Mouse (Mus musculus): Measurements from ENCODE around the gene Adamtsl1.

The Adamtsl1 gene

DNA sequence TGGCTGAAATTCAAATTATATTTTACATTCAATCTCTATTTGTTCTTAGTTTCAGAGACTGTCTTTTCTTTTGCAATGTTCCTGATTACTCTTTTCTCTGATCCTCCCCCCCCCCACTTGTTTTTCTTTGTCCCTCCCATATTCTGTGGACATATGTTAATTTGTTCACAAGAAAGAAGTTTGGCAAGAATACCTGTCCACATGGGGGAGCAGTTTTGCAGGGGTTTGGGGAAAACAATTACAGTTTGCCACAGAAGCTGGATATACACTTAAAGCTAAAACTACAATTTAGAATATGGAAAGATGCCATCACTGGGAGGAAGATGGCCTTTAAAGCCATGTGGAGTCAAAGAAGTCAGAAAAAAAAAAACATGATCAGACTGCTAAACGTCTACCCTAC, 532.9 kb downstream of the Adamtsl1 start:
- no peak for DNase-seq (ENCODE audit: low read depth, low spot score)

DNA sequence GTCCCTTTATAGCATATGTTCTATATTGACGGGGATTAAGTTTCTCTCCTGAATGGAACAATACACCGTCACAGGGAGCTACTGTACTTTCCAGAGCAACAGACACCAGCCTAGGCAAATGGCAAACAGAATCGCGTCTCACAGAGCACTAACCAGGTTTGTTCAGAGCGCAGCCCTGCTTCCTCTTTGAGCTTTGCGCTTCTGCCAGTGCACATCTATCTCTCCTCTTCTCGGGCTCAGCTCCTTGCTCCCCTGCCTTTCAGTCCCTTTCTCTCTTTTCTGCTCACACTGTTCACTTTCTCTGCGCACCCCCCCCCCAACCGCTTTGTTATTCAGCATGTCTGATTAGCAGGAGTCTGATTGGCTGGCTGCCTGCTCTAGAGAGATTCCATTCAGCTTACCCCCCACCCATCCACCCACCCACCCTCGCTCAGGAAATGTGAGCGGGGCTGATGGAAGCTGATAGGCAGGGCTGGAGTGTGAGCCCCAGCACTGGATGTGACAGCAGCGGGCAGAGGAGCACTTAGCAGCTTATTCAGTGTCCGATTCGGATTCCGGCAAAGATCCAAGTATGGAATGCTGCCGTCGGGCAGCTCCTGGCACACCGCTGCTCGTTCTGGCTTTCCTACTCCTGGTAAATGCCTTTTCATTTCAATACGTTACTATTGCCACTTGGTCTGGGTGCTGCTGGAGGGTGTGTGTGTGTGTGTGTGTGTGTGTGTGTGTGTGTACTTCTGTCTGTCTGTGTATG, 539.7 kb downstream of the Adamtsl1 start:
- DNase-seq (ENCODE audit: low read depth, low spot score), result peak; percentile 60

DNA sequence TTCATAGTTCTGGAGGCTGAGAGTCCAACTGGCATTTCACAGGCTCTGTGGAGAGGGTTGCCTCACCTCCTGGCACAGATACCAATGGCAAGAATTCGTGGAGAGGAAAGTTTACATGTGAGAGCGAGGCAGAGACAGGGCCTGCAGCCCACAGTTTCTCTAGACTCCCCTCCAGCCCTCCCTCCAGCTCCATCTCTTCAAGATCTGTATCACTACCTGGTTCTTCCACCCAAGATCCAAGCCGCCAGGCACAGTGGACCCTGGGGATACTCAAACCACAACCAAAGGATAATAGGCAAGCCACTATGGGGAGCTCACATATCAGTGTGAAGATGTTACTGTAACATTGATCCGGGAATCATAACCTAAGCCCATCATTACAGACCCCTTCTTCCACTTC, 546.6 kb downstream of the Adamtsl1 start:
- no peak for DNase-seq (ENCODE audit: low read depth, low spot score)

DNA sequence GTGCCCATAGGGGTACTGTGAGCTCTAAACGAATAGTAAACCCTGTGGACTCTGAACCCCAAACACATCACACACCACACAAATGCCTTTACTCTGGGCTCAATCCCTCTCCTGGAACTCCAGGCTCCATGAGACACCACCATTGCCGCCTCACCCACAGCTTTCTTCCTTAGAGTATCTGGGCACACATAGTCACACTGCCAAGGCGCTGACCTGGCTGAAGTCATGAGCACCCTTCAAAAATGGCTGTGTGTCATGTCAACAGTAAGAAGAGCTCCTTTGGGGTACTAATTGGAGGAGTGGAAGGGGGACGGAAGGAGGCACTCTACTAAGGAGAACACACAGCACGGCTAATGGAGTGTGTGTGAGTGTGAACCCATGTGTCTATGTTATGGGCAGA, 554.4 kb downstream of the Adamtsl1 start:
- DNase-seq (ENCODE audit: low read depth, low spot score), result no peak

DNA sequence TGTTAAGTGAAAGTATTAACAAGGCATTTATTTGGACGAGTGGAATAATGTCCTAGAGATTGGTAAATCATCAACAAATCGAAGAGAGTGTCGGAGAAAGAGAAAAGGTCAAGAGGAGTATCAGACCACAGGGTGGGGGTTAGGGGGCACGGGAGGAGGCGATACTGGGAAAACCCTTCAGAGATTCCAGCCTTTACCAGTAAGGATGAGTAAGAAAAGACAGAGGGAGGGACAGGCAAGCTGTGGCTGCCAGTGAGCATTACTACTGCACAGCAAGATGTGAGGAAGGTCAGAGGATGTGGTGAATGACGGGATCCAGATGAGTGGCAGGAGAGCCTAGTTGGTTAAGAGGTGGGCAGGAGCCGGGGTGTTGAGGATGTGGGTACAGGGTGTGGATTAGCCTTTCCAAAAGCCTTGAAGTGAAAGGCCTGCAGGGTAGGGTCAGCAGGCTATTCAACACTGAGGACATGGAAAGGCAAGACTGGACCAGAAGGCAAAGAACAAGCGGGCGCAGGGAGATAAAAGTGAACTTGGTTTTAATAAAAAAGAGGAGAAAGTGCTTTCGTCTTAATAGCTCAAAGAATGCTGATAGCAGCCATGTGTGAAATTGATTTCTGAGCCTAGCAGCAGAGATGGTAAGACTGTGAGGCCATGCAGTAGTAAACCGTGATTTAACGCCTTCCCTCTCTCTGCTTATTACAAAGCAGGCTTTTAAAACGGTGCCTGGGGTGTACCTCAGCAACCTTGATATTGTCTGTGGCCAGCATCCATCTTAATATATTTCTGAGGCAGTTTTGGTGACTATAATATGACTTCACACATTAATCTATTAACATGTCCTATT, 555.1 kb downstream of the Adamtsl1 start:
- no peak for DNase-seq (ENCODE audit: low read depth, low spot score)

- no peak for DNase-seq (ENCODE audit: low read depth, low spot score)
Measured at GRCm38 (mm10) chr4:86074871-86075270, 560.9 kb downstream of the Adamtsl1 start.

DNA sequence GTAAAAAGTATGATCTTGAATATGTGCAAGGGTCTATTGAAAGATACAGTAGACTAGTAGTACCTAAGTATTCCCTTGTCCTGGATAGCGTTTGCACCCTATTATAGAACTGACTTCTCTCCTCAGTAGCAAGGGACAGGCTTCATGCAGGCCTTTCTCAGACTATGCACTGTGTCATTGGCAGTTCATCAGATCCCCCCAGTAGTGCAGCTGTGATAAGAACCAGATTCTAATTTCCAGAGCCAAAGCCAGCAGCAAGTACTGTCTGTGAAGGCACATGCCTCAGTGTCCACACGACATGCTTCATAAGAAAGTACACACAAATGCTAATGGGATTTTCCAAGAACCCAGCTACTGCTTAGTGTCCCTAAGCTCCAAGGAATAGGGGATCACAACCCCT, 563.4 kb downstream of the Adamtsl1 start:
- no peak for DNase-seq (ENCODE audit: low read depth, low spot score)

DNA sequence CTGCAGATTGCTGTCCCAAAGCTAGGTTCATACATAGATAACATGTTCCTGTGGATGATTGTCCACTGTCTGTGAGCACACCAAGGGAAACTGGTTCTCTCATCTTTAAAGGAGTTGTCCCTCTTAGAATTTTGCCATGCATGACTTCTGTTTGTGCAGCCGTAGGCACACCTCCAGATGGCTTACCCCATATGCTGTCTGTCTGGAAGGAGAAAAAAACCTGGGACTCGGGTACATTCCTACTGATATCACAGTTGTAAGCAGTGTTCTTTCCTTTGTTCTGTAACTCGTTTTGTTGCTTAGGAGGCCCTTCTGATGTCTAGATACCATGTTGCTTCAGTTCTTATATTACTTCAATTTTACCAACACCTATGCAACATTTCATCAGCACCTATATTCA, 563.9 kb downstream of the Adamtsl1 start:
- no peak for DNase-seq (ENCODE audit: low read depth, low spot score)

DNA sequence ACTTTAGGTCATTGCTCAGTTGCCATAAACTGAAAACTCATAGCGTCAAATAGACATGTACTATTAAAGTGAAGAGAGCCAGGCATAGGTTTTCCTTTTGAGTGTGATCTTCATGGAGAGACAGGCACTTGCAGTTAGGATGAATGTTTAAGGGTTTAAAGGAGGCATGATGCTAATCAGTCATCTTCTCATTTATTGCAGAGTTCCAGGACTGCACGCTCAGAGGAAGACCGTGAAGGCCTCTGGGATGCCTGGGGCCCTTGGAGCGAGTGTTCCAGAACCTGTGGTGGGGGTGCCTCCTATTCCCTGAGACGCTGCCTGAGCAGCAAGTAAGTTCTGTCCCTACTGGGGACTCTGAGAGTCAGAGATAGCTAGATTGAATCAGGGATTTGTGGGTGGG, 573.5 kb downstream of the Adamtsl1 start:
- no peak for DNase-seq (ENCODE audit: low read depth, low spot score)

DNA sequence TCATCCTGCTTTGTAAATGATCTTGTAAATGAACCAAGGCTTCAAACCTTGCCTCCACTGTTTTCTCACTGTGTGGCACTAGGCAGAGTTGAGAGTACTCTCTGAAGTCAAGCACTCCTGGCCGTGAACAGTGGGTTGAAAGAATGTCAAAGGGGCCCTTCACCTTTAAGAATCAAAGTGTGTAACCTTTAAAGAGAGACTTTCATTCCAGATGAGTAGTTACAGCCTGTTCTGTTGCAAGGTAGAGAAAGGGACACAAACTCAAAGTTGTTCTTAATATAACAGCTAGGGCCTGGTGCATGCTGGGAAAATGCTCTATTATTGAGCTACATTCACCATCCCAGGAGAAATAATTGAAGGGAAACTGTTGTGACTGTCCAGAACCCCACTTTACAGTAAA, 589.2 kb downstream of the Adamtsl1 start:
- DNase-seq (ENCODE audit: low read depth, low spot score), result no peak

- no peak for DNase-seq (ENCODE audit: low read depth, low spot score)
Measured at GRCm38 (mm10) chr4:86108325-86108724, 594.4 kb downstream of the Adamtsl1 start.

- DNase-seq (ENCODE audit: low read depth, low spot score), result no peak
Measured at GRCm38 (mm10) chr4:86119067-86119466, 605.1 kb downstream of the Adamtsl1 start.

DNA sequence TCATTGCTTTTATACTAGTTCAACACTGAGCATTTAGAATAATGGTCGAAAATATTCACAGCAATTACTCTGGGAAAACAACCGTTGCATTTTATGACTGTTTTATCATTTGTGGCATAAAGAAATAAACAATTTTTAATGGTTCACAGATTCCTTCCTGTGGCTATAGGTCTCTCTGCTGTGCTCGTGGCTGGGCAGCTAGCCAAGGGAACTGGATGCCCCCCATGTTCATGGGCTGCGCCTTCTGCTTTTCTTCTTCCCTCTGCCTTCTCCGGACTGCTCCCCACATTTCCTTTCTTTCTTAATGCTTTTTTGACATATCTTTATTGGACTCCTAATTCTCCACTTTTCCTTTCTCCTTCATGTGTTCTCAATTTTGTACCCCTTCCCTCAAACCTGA, 608.5 kb downstream of the Adamtsl1 start:
- DNase-seq (ENCODE audit: low read depth, low spot score), result no peak

DNA sequence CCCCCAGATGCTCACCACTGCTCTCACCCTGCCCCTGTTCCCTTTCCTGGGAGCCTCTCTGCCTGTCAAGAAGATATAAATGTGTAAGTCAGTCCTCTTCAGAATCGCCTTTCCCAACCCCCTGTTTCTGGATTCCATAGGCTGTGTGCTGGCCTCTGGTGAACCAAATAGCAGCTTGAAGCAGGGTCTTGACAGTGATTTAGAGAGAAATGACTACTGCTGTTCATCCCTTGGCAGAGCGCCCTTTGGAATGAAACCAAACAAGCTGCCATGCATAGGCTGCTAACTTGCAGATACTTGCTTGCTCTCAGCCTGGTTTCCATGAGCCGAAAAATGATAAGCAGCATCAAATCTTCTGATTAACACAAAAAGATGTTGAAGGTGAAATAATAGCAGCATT, 610.4 kb downstream of the Adamtsl1 start:
- DNase-seq (ENCODE audit: low read depth, low spot score), result no peak

- no peak for DNase-seq (ENCODE audit: low read depth, low spot score)
Measured at GRCm38 (mm10) chr4:86126636-86127035, 612.7 kb downstream of the Adamtsl1 start.

DNA sequence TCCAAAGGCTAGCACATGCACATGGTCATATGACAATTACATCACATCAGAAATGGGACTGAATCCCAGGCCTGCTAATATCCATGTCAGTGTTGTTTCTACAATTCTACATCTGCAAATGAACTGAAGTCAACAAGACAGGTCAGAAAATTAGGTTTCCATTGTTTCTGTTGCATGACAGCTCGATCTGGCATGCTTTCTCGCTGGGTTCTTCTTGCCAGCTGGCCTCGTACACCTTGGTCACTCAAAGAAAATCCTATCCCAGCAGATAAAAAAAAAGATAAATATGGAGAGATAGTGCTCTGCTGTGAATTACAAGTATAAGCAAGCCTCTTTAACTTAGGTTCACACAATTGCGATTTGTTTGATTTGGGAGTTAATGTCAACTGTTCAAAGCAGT, 644.6 kb downstream of the Adamtsl1 start:
- DNase-seq (ENCODE audit: low read depth, low spot score), result no peak

- DNase-seq (ENCODE audit: low read depth, low spot score), result no peak
Measured at GRCm38 (mm10) chr4:86159362-86159761, 645.4 kb downstream of the Adamtsl1 start.

DNA sequence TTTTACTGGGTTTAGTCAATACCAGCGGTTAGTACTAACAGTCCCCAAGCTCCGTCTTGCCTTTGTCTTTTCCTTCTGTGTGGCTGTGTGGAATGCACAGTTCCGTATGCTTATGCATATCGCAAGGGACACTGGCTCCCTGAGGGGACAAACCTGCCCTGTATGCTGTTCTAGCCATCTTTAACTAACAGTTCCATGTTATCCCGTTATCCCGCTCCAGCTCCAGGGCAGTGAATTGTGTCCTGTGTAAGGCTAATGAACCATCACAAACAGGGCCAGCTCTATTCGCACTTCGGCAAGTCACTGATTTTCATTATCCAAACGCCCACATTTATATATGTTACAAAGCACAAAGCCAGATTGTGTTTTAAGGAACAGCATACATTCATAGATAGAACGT, 656.8 kb downstream of the Adamtsl1 start:
- DNase-seq (ENCODE audit: low read depth, low spot score), result no peak

- no peak for DNase-seq (ENCODE audit: low read depth, low spot score)
Measured at GRCm38 (mm10) chr4:86171461-86171860, 657.5 kb downstream of the Adamtsl1 start.

GRCm38 (mm10) chr4:86177471-86177870, 663.5 kb downstream of the Adamtsl1 start:
- no peak for DNase-seq (ENCODE audit: low read depth, low spot score)

DNA sequence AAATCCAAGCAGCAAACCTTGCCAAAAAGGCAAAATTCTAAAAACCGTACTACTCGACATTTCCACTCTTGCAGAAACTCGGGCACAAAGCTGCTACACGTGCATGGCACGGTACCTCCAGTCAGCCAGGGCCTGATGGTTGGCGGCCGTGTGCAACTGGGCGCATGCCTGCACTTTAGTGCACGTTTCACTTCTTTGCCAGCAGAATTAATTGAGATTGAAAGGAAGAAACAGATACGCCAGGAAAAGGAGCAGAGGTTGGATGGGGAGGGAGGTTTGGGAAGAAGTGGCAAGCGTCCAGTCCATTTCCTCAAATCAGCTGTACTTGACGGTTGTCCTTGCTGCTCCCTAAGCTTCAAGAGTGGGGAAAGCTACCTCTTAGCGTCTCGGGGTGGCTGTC, 664.1 kb downstream of the Adamtsl1 start:
- DNase-seq (ENCODE audit: low read depth, low spot score), result no peak

- no peak for DNase-seq (ENCODE audit: low read depth, low spot score)
Measured at GRCm38 (mm10) chr4:86183701-86184173, 669.8 kb downstream of the Adamtsl1 start.

- DNase-seq (ENCODE audit: low read depth, low spot score), result no peak
Measured at GRCm38 (mm10) chr4:86189853-86190252, 675.9 kb downstream of the Adamtsl1 start.
